Mouse (Mus musculus) gastrocnemius, postnatal 25 days (tissue): ENCODE measurements around the gene Dst. TPM values are rescaled to one million over a fixed set of nuclear protein-coding genes. Genes with fewer than 3 reads are reported as not detected.

Experiments
- DNase-seq: peaks from one replicate; pipeline ENCODE4 v3.0.0; 2022
- total RNA-seq, 2 experiments: library from RNA; stranded (reverse); gene quantifications; 1 replicate in 1 of 2; 2 replicates in 1 of 2; pipeline ENCODE4 v1.2.3; 2021

Dst gene
- total RNA-seq, 2 experiments from 2014 or later, result 184 to 215 TPM

- DNase-seq, result no peak
Measured at GRCm38 (mm10) chr1:34135535-34135934, 227.5 kb downstream of the Dst start.

GRCm38 (mm10) chr1:34139191-34139853 lies 231.3 kb downstream of the Dst start:
- DNase-seq, result no peak

GRCm38 (mm10) chr1:34139871-34140471 lies 231.9 kb downstream of the Dst start:
- DNase-seq, result no peak

- no peak for DNase-seq
Measured at GRCm38 (mm10) chr1:34140686-34141085, 232.7 kb downstream of the Dst start.

GRCm38 (mm10) chr1:34142951-34143580 lies 235.0 kb downstream of the Dst start:
- no peak for DNase-seq

- DNase-seq, result no peak
Measured at GRCm38 (mm10) chr1:34144826-34145225, 236.8 kb downstream of the Dst start.

GRCm38 (mm10) chr1:34148039-34148438 lies 240.0 kb downstream of the Dst start:
- no peak for DNase-seq

GRCm38 (mm10) chr1:34150416-34151093 lies 242.5 kb downstream of the Dst start:
- peak; percentile 36 for DNase-seq

- DNase-seq, result no peak
Measured at GRCm38 (mm10) chr1:34152683-34153082, 244.7 kb downstream of the Dst start.

GRCm38 (mm10) chr1:34156058-34156457 lies 248.0 kb downstream of the Dst start:
- DNase-seq, result no peak

GRCm38 (mm10) chr1:34157702-34158101 lies 249.7 kb downstream of the Dst start:
- DNase-seq, result no peak

- no peak for DNase-seq
Measured at GRCm38 (mm10) chr1:34158822-34159221, 250.8 kb downstream of the Dst start.

GRCm38 (mm10) chr1:34159898-34160297 lies 251.9 kb downstream of the Dst start:
- no peak for DNase-seq

GRCm38 (mm10) chr1:34164616-34165295 lies 256.7 kb downstream of the Dst start:
- peak; percentile 49 for DNase-seq

GRCm38 (mm10) chr1:34165926-34166325 lies 257.9 kb downstream of the Dst start:
- no peak for DNase-seq

GRCm38 (mm10) chr1:34167151-34168057 lies 259.4 kb downstream of the Dst start:
- peak; percentile 36 for DNase-seq

- DNase-seq, result no peak
Measured at GRCm38 (mm10) chr1:34169086-34169485, 261.1 kb downstream of the Dst start.

GRCm38 (mm10) chr1:34174517-34174916 lies 266.5 kb downstream of the Dst start:
- no peak for DNase-seq

- no peak for DNase-seq
Measured at GRCm38 (mm10) chr1:34174961-34175360, 266.9 kb downstream of the Dst start.

- DNase-seq, result no peak
Measured at GRCm38 (mm10) chr1:34178022-34178727, 270.1 kb downstream of the Dst start.

GRCm38 (mm10) chr1:34179756-34180155 lies 271.7 kb downstream of the Dst start:
- DNase-seq, result no peak
